ENCODE assay signal across 13 mouse cellular contexts in genomic region chr12:52346611-52347010, GRCm38 (mm10).
DNase-seq lines count a peak whose midpoint lies in the region; ATAC-seq and TF ChIP-seq lines count a peak whose summit lies in the region.
"Had no signal": no experiment of that assay in that cellular context is flagged by ENCODE, and none has a peak within 500 bp of the region (broad histone marks: within the 10 kb centered on the region; RNA-seq: fewer than 3 reads in every experiment).

No protein-coding gene starts in this region.

- no peak for DNase-seq in heart, postnatal 0 days (ENCODE audit: low spot score)
- DNase-seq in heart, adult 8-10 months (ENCODE audit: low spot score) = no peak
- DNase-seq in gonadal fat pad, adult 2 months (ENCODE audit: low read depth) = peak; percentile 16
- DNase-seq in lung, postnatal 36 days = peak; percentile 62
- no peak for DNase-seq in B cell, adult 2 months
- no peak for DNase-seq in adrenal gland, postnatal 25 days
- DNase-seq: cerebellum, adult 11 months; left cerebral cortex, postnatal 4 days; thymus, postnatal 25 days had no signal

- ATAC-seq in heart, postnatal 0 days (ENCODE audit: insufficient read depth, low read depth) = peak; percentile 14; the same call in 1 of the 2 replicates
- ATAC-seq in activated CD4-positive, CD25-positive, alpha-beta regulatory T cell, adult 4 months = no peak

- TF ChIP-seq CTCF in heart, postnatal 0 days (IDR thresholded peaks at IDR 0.05; ENCODE audit: low read depth) = no peak
- no peak for TF ChIP-seq CTCF in cortical plate, adult 2 months (IDR thresholded peaks at IDR 0.05; ENCODE audit: extremely low read depth, insufficient read depth, low read length)

- TF ChIP-seq EP300 in heart, postnatal 0 days (IDR thresholded peaks at IDR 0.05; ENCODE audit: low read depth) = no peak

- no peaks in the 10 kb centered on the region for H3K4me1 ChIP-seq in heart, postnatal 0 days (ENCODE audit: control insufficient read depth, insufficient read depth)
- no peaks in the 10 kb centered on the region; the same call in 1 of the 2 replicates for H3K4me1 ChIP-seq in cortical plate, adult 2 months (ENCODE audit: control insufficient read depth, insufficient read depth, low read length)
- H3K4me1 ChIP-seq: heart, embryonic 15.5 days had no signal

- no peak overlapping the region for H3K27ac ChIP-seq in heart, postnatal 0 days (ENCODE audit: low read depth)
- peak overlapping the region; percentile 80 for H3K27ac ChIP-seq in cortical plate, adult 2 months (ENCODE audit: insufficient read depth, low read length)
- H3K27ac ChIP-seq: heart, embryonic 15.5 days; kidney, embryonic 15.5 days had no signal

- no peaks in the 10 kb centered on the region for H3K9me3 ChIP-seq in heart, postnatal 0 days (replicated peaks; ENCODE audit: control insufficient read depth, low read length)
- H3K9me3 ChIP-seq: heart, embryonic 15.5 days; kidney, embryonic 15.5 days had no signal

- H3K27me3 ChIP-seq in heart, postnatal 0 days (ENCODE audit: control insufficient read depth, insufficient read depth, low read length) = no peaks in the 10 kb centered on the region
- H3K27me3 ChIP-seq: heart, embryonic 15.5 days; kidney, embryonic 15.5 days had no signal

- no peak overlapping the region for H3K4me2 ChIP-seq in heart, postnatal 0 days (ENCODE audit: low read depth, low read length)
- H3K4me2 ChIP-seq: heart, embryonic 15.5 days; kidney, embryonic 15.5 days had no signal

- no peak for TF ChIP-seq POLR2A in cortical plate, adult 2 months (IDR thresholded peaks at IDR 0.05; ENCODE audit: extremely low read depth, insufficient read depth, low read length)

- no peak overlapping the region for H3K9ac ChIP-seq in heart, postnatal 0 days (replicated peaks; ENCODE audit: low read depth, low read length)
- H3K9ac ChIP-seq: heart, embryonic 15.5 days; kidney, embryonic 15.5 days had no signal

- H3K36me3 ChIP-seq in heart, postnatal 0 days (replicated peaks; ENCODE audit: control insufficient read depth, insufficient read depth, low read length) = no peaks in the 10 kb centered on the region
- H3K36me3 ChIP-seq: heart, embryonic 15.5 days; kidney, embryonic 15.5 days had no signal

- WGBS in heart, postnatal 0 days = 63% methylated on average over 5 of the region's 5 CpGs

- H3K4me3 ChIP-seq in heart, postnatal 0 days (ENCODE audit: low read depth, low read length) = no peak overlapping the region
- H3K4me3 ChIP-seq in cortical plate, adult 2 months (ENCODE audit: insufficient read depth, low read length) = no peak overlapping the region
- H3K4me3 ChIP-seq: heart, embryonic 15.5 days; kidney, embryonic 15.5 days had no signal

Comparison
In these comparisons a context has a peak if more than half of its experiments do, and no peak if none do; other contexts are left out.
1. DNase-seq: peak in gonadal fat pad, adult 2 months (single experiment) and lung, postnatal 36 days (single experiment); none in heart, postnatal 0 days (single experiment), heart, adult 8-10 months (single experiment), B cell, adult 2 months (0 of 2) and adrenal gland, postnatal 25 days (single experiment).